Mouse (Mus musculus) forebrain, postnatal 0 days (tissue): ENCODE measurements around the gene Asphd2. TPM values are rescaled to one million over a fixed set of nuclear protein-coding genes. Genes with fewer than 3 reads are reported as not detected.

ENCODE experiments used
- ATAC-seq: fragments of 200-750 bp; cut with Nextera tagmentation; 2 replicates; pipeline ENCODE4 v1.8.0; 2017; ENCODE audit warnings: mild to moderate bottlenecking, moderate library complexity
- DNase-seq: peaks from one replicate; pipeline ENCODE4 v3.0.0-alpha.2; 2015
- H3K27ac ChIP-seq: fragments of 300-500 bp; sonication (generic); 2 replicates; pipeline ENCODE4 v1.5.1; 2014; ENCODE audit warnings: low read depth, mild to moderate bottlenecking, antibody characterized with exemption, low read length, moderate library complexity, mixed read lengths
- H3K27me3 ChIP-seq: fragments of 300-500 bp; sonication (generic); 2 replicates; pipeline ENCODE4 v1.6.1; 2014; ENCODE audit warnings: mild to moderate bottlenecking, low read length, mixed read lengths; ENCODE audit not compliant: insufficient read depth
- H3K36me3 ChIP-seq: fragments of 300-500 bp; sonication (generic); 2 replicates; pipeline ENCODE4 v1.6.1; 2014; ENCODE audit warnings: mild to moderate bottlenecking, moderate library complexity; ENCODE audit not compliant: insufficient read depth
- H3K4me1 ChIP-seq: fragments of 300-500 bp; sonication (generic); 2 replicates; pipeline ENCODE4 v1.6.1; 2014; ENCODE audit warnings: antibody characterized with exemption; ENCODE audit not compliant: insufficient read depth
- H3K4me2 ChIP-seq: fragments of 300-500 bp; sonication (generic); 2 replicates; pipeline ENCODE4 v1.6.1; 2014; ENCODE audit warnings: low read depth, mild to moderate bottlenecking, moderate library complexity
- H3K4me3 ChIP-seq: fragments of 300-500 bp; sonication (generic); 2 replicates; pipeline ENCODE4 v1.5.1; 2014; ENCODE audit warnings: low read depth, low read length, mixed read lengths
- H3K9ac ChIP-seq: fragments of 300-500 bp; sonication (generic); 2 replicates; pipeline ENCODE4 v1.6.1; 2014; ENCODE audit warnings: mild to moderate bottlenecking
- H3K9me3 ChIP-seq: fragments of 300-500 bp; sonication (generic); 2 replicates; pipeline ENCODE4 v1.6.1; 2016; ENCODE audit warnings: low read length
- CTCF ChIP-seq: sonication (generic); IDR thresholded peaks from 2 replicates; pipeline ENCODE4 v1.5.1; 2016; ENCODE audit warnings: antibody characterized with exemption, control low read depth, low read depth
- WGBS: fragments of 180-500 bp; shearing (Covaris S2); extraction: QIAGEN DNeasy Blood & Tissue Kit; methylation state at CpG from one replicate; pipeline ENCODE4 v1.1.7; 2014; 5-methylcytosine and 5-hydroxymethylcytosine counted together
- polyA plus RNA-seq: library from polyadenylated mRNA; unstranded; fragments of >200 nt; fragmentation: Nextera tagmentation; extraction: Ambion mirVana; gene quantifications from 2 replicates; pipeline ENCODE4 v1.2.1, GENCODE M21; 2015
- total RNA-seq: library from RNA; depleted of rRNA; stranded (reverse); fragments of >200 nt; gene quantifications from 2 replicates; pipeline ENCODE4 v1.2.3, GENCODE M21; 2014; rRNA removed

The Asphd2 gene
- total and polyA plus RNA-seq, 2 experiments from 2014 or later, result 128 to 138 TPM

GRCm38 (mm10) chr5:112344092-112344960 is 50.3 kb downstream of the Asphd2 start:
- Histone ChIP-seq H3K36me3 (peaks cover 14% of the 10 kb centered on the region), H3K9me3 (no peaks in the 10 kb centered on the region), H3K27me3 (no peaks in the 10 kb centered on the region), H3K4me2 (no peak overlapping the region), H3K4me3 (no peak overlapping the region), H3K9ac (no peak overlapping the region), H3K4me1 (peaks cover 7% of the 10 kb centered on the region; the same call in 1 of the 2 replicates), H3K27ac (no peak overlapping the region)
- no peak for TF ChIP-seq CTCF
- 74% methylated on average over 6 of the region's 6 CpGs for WGBS
- no peak for ATAC-seq
- DNase-seq, result no peak

DNA sequence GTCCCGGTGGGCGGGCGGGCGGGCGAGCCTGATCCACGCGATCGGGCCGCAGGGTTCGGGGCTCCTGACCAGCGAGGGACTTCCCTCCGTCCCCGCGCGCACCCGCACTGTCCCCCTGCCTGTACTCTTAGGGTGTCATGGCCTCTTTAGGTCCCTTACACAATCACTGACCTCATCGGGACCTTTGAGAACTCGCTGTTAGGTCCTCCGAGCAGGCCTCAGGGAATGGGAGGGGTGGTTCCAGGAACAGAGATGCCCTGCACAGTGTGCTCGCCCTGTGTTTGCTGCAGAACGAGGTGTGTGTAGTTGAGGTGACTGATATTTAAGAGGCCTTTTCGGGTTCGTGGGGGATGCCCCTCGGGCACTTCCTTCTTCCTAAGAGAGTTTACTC is 51.5 kb downstream of the Asphd2 start:
- H3K4me1 ChIP-seq, result peaks cover 7% of the 10 kb centered on the region; the same call in 1 of the 2 replicates
- peak overlapping the region; percentile 90 for H3K4me3 ChIP-seq
- H3K36me3 ChIP-seq, result peaks cover 17% of the 10 kb centered on the region
- H3K9me3 ChIP-seq, result no peaks in the 10 kb centered on the region
- peak overlapping the region; percentile 83 for H3K9ac ChIP-seq
- ATAC-seq (peak; percentile 76), DNase-seq (peak; percentile 52)
- no peaks in the 10 kb centered on the region for H3K27me3 ChIP-seq
- H3K4me2 ChIP-seq, result peak overlapping the region; percentile 60
- no peak for TF ChIP-seq CTCF
- 5% methylated on average over 24 of the region's 24 CpGs for WGBS
- H3K27ac ChIP-seq, result peak overlapping the region; percentile 70

DNA sequence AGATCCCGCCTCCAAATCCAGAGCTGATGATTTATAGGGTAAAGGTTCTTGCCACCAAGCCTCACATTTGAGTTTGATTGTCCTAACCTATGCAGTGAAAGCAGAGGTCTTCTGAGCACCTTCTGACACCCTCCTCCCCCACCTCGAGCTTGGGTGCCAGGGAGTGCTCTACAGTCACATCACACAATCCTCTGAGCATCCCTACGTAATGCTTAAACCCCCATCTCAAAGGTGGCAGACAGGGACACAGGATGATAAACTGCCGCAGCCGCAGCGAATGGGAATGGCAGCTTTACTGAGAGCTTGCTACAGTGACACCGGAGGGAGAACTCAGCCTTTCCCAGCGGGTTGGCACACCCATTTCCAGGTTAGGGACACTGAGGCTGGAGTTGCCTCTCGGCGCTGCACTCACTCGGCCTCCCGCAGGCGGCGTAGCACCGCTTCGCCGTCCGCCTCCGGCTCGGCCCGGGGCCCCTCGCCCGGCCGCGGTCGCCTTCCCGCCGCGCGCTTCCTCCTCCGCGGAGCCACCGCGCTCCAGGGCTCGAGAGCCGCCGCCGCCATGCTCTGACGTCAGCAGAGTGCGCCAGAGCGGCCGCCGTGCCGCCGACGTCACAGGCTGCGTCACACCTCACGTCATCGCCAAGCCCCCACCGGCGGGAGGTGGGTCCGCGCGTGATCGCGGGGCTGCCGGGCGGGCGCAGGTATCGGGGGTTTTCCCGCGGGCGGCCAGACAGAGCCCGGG is 52.0 kb downstream of the Asphd2 start, which contains the start of the genes Srrd and Hps4:
Gene Srrd, minus strand, starts transcription at position 578 of the 742 bp plus-strand sequence.
Gene Hps4, plus strand, starts transcription at position 621 of the 742 bp plus-strand sequence.
- H3K4me3 ChIP-seq, result peak within 1 kb of the TSS; percentile 90
- DNase-seq (peak; percentile 93), ATAC-seq (peak; percentile 91)
- peaks cover 7% of the 10 kb centered on the region; the same call in 1 of the 2 replicates for H3K4me1 ChIP-seq
- H3K36me3 ChIP-seq, result peaks cover 22% of the 10 kb centered on the region
- no peaks in the 10 kb centered on the region for H3K27me3 ChIP-seq
- peak within 1 kb of the TSS; percentile 60 for H3K4me2 ChIP-seq
- no peaks in the 10 kb centered on the region for H3K9me3 ChIP-seq
- 0 out of 2 replicates have a peak, but pooled peaks have one; percentile 13 for TF ChIP-seq CTCF
- H3K27ac ChIP-seq, result peak within 1 kb of the TSS; percentile 70
- H3K9ac ChIP-seq, result peak within 1 kb of the TSS; percentile 83
- WGBS, result 5% methylated on average over 59 of the region's 64 CpGs

DNA sequence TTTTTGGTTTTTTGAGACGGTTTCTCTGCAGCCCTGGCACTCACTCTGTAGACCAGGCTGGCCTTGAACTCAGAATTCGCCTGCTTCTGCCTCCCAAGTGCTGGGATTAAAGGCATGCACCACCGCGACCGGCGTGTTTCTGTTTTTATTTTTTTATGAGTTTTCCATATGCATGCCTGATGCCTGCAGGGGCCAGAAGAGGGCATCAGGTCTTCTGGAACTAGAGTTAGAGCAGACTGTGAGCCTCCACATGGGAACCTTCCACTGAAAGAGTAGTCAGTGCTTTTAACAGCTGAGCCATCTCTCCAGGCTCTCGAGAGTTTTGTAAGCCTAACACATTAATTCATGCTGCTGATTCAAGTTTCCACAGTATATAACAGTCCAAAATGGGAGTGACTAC is 55.5 kb downstream of the Asphd2 start:
- H3K4me3 ChIP-seq, result no peak overlapping the region
- no peak overlapping the region for H3K9ac ChIP-seq
- no peaks in the 10 kb centered on the region for H3K27me3 ChIP-seq
- H3K27ac ChIP-seq, result no peak overlapping the region
- ATAC-seq, result no peak
- peak; percentile 27; the same call in 1 of the 2 replicates for TF ChIP-seq CTCF
- H3K4me1 ChIP-seq, result peaks cover 7% of the 10 kb centered on the region; the same call in 1 of the 2 replicates
- DNase-seq, result no peak
- H3K9me3 ChIP-seq, result no peaks in the 10 kb centered on the region
- peaks cover 55% of the 10 kb centered on the region for H3K36me3 ChIP-seq
- 69% methylated on average over 7 of the region's 7 CpGs for WGBS
- no peak overlapping the region for H3K4me2 ChIP-seq

GRCm38 (mm10) chr5:112337004-112337403 is 57.7 kb downstream of the Asphd2 start:
- 94% methylated on average over 22 of the region's 22 CpGs for WGBS
- Histone ChIP-seq H3K27ac (no peak overlapping the region), H3K36me3 (peaks cover 77% of the 10 kb centered on the region), H3K4me1 (peaks cover under 1% of the 10 kb centered on the region; the same call in 1 of the 2 replicates), H3K4me3 (no peak overlapping the region), H3K9ac (no peak overlapping the region), H3K9me3 (no peaks in the 10 kb centered on the region), H3K27me3 (no peaks in the 10 kb centered on the region), H3K4me2 (no peak overlapping the region)
- DNase-seq, result no peak
- no peak for ATAC-seq
- TF ChIP-seq CTCF, result no peak

DNA sequence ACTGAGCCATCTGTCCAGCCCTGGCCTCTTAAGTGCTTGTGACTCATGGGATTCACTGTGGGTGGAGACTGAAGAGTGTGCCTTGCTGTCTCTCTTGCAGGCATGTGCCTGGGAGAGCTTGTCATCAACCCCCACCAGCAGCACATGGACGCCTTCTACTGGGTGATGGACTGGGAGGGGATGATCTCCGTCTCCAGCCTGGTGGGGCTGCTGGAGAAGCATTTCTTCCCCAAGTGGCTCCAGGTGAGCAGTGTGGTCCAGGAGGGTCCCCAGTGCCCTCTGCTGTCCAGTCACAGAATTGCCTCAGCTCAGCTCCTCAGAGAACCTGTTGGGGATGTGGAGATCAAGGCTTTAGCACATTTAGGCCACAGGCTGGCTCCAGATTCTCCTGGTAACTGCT is 59.2 kb downstream of the Asphd2 start:
- no peaks in the 10 kb centered on the region for H3K4me1 ChIP-seq
- DNase-seq, result peak; percentile 64
- TF ChIP-seq CTCF, result peak; percentile 74
- H3K4me3 ChIP-seq, result no peak overlapping the region
- peaks cover 88% of the 10 kb centered on the region for H3K36me3 ChIP-seq
- H3K9me3 ChIP-seq, result no peaks in the 10 kb centered on the region
- ATAC-seq, result peak; percentile 49; the same call in 1 of the 2 replicates
- no peaks in the 10 kb centered on the region for H3K27me3 ChIP-seq
- H3K27ac ChIP-seq, result no peak overlapping the region
- no peak overlapping the region for H3K9ac ChIP-seq
- no peak overlapping the region for H3K4me2 ChIP-seq
- WGBS, result 30% methylated on average over 2 of the region's 2 CpGs

Other genes starting within 250 kb of the Asphd2 start
- gene Cryba4, start 142.3 kb downstream of the Asphd2 start, total RNA-seq, result 2.5 TPM in 1 of 2 replicates, not detected in the other
- 2.4 and 2.6 TPM in 2 replicates for gene Cryba4, start 142.3 kb downstream of the Asphd2 start, polyA plus RNA-seq
- gene Crybb1, start 139.1 kb downstream of the Asphd2 start, total RNA-seq, result 5.0 and 6.3 TPM in 2 replicates
- 10.4 and 10.8 TPM in 2 replicates for gene Crybb1, start 139.1 kb downstream of the Asphd2 start, polyA plus RNA-seq
- 43.4 and 45.0 TPM in 2 replicates for gene Tpst2, start 118.2 kb downstream of the Asphd2 start, total RNA-seq
- 37.9 and 39.0 TPM in 2 replicates for gene Tpst2, start 118.2 kb downstream of the Asphd2 start, polyA plus RNA-seq
- gene Tfip11, start 68.5 kb downstream of the Asphd2 start, total RNA-seq, result 15.6 and 20.8 TPM in 2 replicates
- gene Tfip11, start 68.5 kb downstream of the Asphd2 start, polyA plus RNA-seq, result 20.5 and 26.9 TPM in 2 replicates
- 61.5 and 67.9 TPM in 2 replicates for gene Srrd, start 51.8 kb downstream of the Asphd2 start, total RNA-seq
- 51.1 and 52.2 TPM in 2 replicates for gene Srrd, start 51.8 kb downstream of the Asphd2 start, polyA plus RNA-seq
- gene Hps4, start 51.8 kb downstream of the Asphd2 start, total RNA-seq, result 24.6 and 25.4 TPM in 2 replicates
- gene Hps4, start 51.8 kb downstream of the Asphd2 start, polyA plus RNA-seq, result 23.7 and 26.5 TPM in 2 replicates
- not detected in 2 replicates for gene Gm6583, start 38.8 kb downstream of the Asphd2 start, total RNA-seq
- not detected in 2 replicates for gene Gm6583, start 38.8 kb downstream of the Asphd2 start, polyA plus RNA-seq
- gene Gm6588, start 54.6 kb upstream of the Asphd2 start, total RNA-seq, result not detected in 2 replicates
- gene Gm6588, start 54.6 kb upstream of the Asphd2 start, polyA plus RNA-seq, result 0.11 TPM in 1 of 2 replicates, not detected in the other
- 46.3 and 73.8 TPM in 2 replicates for gene Sez6l, start 182.3 kb upstream of the Asphd2 start, total RNA-seq
- 28.3 and 48.4 TPM in 2 replicates for gene Sez6l, start 182.3 kb upstream of the Asphd2 start, polyA plus RNA-seq